Mouse (Mus musculus) heart, postnatal 0 days (tissue): ENCODE data around the gene H2-Eb1.

Experiments
- CTCF ChIP-seq: IDR thresholded peaks from 2 replicates; pipeline ENCODE4 v1.5.1; 2016; ENCODE audit warnings: antibody characterized with exemption, control low read depth, low read depth
- EP300 ChIP-seq: IDR thresholded peaks from 2 replicates; pipeline ENCODE4 v1.6.1; 2016; ENCODE audit warnings: antibody characterized with exemption, low read depth

DNA sequence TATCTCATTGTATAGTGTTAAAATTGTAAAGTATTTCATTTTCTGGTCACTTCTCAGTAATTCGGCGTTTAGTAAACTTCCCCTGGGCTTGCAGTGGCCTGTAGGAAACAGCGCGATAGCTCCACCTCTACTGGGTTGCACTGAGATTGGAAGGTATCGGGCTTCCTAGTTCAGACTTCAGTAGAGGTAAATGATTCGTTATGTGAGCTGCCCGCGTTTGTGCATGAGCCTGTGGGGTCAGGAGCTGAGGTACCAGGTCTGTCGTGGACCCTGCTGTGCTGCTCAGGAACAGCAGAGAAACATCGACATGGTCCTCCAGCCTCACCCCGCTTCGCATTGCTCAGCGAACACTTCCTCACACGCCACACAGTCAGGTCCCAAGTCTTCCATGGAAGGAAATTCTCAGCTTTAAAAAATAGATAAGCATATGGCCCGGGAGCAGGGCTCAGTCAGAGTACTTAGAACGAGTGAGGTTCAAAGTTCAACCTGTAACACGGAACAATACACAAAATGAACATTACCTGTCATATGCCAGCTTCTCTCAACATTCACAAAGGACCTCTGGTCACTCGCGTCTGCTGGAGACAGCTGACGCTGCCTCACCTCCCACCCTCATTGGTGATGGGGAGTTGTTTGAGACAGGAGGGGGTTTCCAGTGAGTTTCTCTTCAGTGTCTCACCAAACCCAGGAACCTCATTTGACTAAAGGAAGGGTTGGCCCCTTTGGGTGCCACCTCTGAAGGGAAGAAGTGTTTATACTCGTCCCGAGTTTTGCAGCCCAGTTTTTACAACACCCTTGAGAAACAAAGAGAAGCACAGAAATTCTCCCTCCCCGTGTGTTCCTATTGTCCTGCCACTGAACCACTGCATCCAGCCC, 4.7 kb upstream of the H2-Eb1 start:
- TF ChIP-seq CTCF: no peak
- TF ChIP-seq EP300: no peak
